ENCODE assay signal across 10 mouse cellular contexts in genomic region chr1:66003897-66004660, GRCm38 (mm10).
A peak's percentile ranks its signal among the peaks of the same experiment; 100 is the strongest.
DNase-seq lines count a peak whose midpoint lies in the region; ATAC-seq lines count a peak whose summit lies in the region.
"Had no signal": no experiment of that assay in that cellular context is flagged by ENCODE, and none has a peak within 500 bp of the region (broad histone marks: within the 10 kb centered on the region; RNA-seq: fewer than 3 reads in every experiment).

No protein-coding gene starts in this region.

- no peaks in the 10 kb centered on the region for H3K4me1 ChIP-seq in embryonic facial prominence, embryonic 14.5 days (ENCODE audit: control insufficient read depth, insufficient read depth, low read length)
- H3K4me1 ChIP-seq in embryonic facial prominence, embryonic 10.5 days, result no peaks in the 10 kb centered on the region
- H3K4me1 ChIP-seq in midbrain, embryonic 13.5 days (replicated peaks), result no peaks in the 10 kb centered on the region
- no peaks in the 10 kb centered on the region for H3K4me1 ChIP-seq in midbrain, embryonic 10.5 days
- peaks cover 4% of the 10 kb centered on the region; the same call in 1 of the 2 replicates for H3K4me1 ChIP-seq in limb, embryonic 11.5 days (ENCODE audit: control insufficient read depth, insufficient read depth, low read length)
- no peaks in the 10 kb centered on the region for H3K4me1 ChIP-seq in stomach, embryonic 15.5 days

- H3K9me3 ChIP-seq in embryonic facial prominence, embryonic 14.5 days (ENCODE audit: control insufficient read depth, low read length), result no peaks in the 10 kb centered on the region
- no peaks in the 10 kb centered on the region for H3K9me3 ChIP-seq in embryonic facial prominence, embryonic 10.5 days
- no peaks in the 10 kb centered on the region for H3K9me3 ChIP-seq in midbrain, embryonic 13.5 days
- no peaks in the 10 kb centered on the region for H3K9me3 ChIP-seq in midbrain, embryonic 10.5 days (replicated peaks)
- H3K9me3 ChIP-seq in limb, embryonic 11.5 days (ENCODE audit: control insufficient read depth, low read length), result no peaks in the 10 kb centered on the region
- no peaks in the 10 kb centered on the region for H3K9me3 ChIP-seq in stomach, embryonic 15.5 days

- no peak overlapping the region for H3K27ac ChIP-seq in embryonic facial prominence, embryonic 14.5 days (replicated peaks; ENCODE audit: low read depth, low read length)
- no peak overlapping the region for H3K27ac ChIP-seq in embryonic facial prominence, embryonic 10.5 days (replicated peaks)
- H3K27ac ChIP-seq in midbrain, embryonic 13.5 days, result no peak overlapping the region
- no peak overlapping the region for H3K27ac ChIP-seq in midbrain, embryonic 10.5 days (replicated peaks)
- H3K27ac ChIP-seq in limb, embryonic 11.5 days (replicated peaks; ENCODE audit: low read depth, low read length), result no peak overlapping the region
- H3K27ac ChIP-seq in stomach, embryonic 15.5 days, result no peak overlapping the region

- ATAC-seq in embryonic facial prominence, embryonic 14.5 days (ENCODE audit: low read depth), result no peak
- peak; percentile 34; the same call in 1 of the 2 replicates for ATAC-seq in midbrain, embryonic 13.5 days
- ATAC-seq in limb, embryonic 11.5 days (ENCODE audit: insufficient number of reproducible peaks, low FRiP score, low TSS enrichment, low read depth), result peak; percentile 82
- ATAC-seq in stomach, embryonic 15.5 days (ENCODE audit: insufficient read depth, low FRiP score, low read depth), result peak; percentile 66; the same call in 1 of the 2 replicates
- ATAC-seq: Patski had no signal

- H3K9ac ChIP-seq in embryonic facial prominence, embryonic 14.5 days (ENCODE audit: low read depth, low read length), result no peak overlapping the region
- H3K9ac ChIP-seq in midbrain, embryonic 13.5 days (replicated peaks), result no peak overlapping the region
- no peak overlapping the region for H3K9ac ChIP-seq in limb, embryonic 11.5 days (ENCODE audit: low read length)
- no peak overlapping the region for H3K9ac ChIP-seq in stomach, embryonic 15.5 days

- peak; percentile 13 for DNase-seq in embryonic facial prominence, embryonic 14.5 days (ENCODE audit: low spot score)
- DNase-seq in embryonic facial prominence, embryonic 10.5 days (ENCODE audit: low spot score), result no peak
- no peak for DNase-seq in midbrain, embryonic 10.5 days (ENCODE audit: low spot score)
- DNase-seq in limb, embryonic 11.5 days (ENCODE audit: low spot score), result peak; percentile 64
- DNase-seq in thymus, postnatal 25 days, result no peak
- no peak for DNase-seq in layer of hippocampus, adult 18-20 months (ENCODE audit: low spot score in 2 of 2)
- DNase-seq: lung, postnatal 14 days had no signal

- no peaks in the 10 kb centered on the region for H3K27me3 ChIP-seq in embryonic facial prominence, embryonic 14.5 days (replicated peaks; ENCODE audit: control insufficient read depth, insufficient read depth, low read length)
- no peaks in the 10 kb centered on the region for H3K27me3 ChIP-seq in embryonic facial prominence, embryonic 10.5 days (replicated peaks; ENCODE audit: low read depth, poor library complexity, severe bottlenecking)
- no peaks in the 10 kb centered on the region for H3K27me3 ChIP-seq in midbrain, embryonic 13.5 days
- H3K27me3 ChIP-seq in midbrain, embryonic 10.5 days (ENCODE audit: low read depth, poor library complexity, severe bottlenecking), result no peaks in the 10 kb centered on the region
- no peaks in the 10 kb centered on the region for H3K27me3 ChIP-seq in limb, embryonic 11.5 days (ENCODE audit: control insufficient read depth, insufficient read depth, low read length)
- H3K27me3 ChIP-seq in stomach, embryonic 15.5 days (replicated peaks), result no peaks in the 10 kb centered on the region

- no peaks in the 10 kb centered on the region for H3K36me3 ChIP-seq in embryonic facial prominence, embryonic 14.5 days (ENCODE audit: control insufficient read depth, insufficient read depth, low read length)
- no peaks in the 10 kb centered on the region for H3K36me3 ChIP-seq in embryonic facial prominence, embryonic 10.5 days (replicated peaks)
- H3K36me3 ChIP-seq in midbrain, embryonic 13.5 days, result no peaks in the 10 kb centered on the region
- no peaks in the 10 kb centered on the region for H3K36me3 ChIP-seq in midbrain, embryonic 10.5 days
- no peaks in the 10 kb centered on the region for H3K36me3 ChIP-seq in limb, embryonic 11.5 days (ENCODE audit: control insufficient read depth, insufficient read depth, low read length)
- no peaks in the 10 kb centered on the region for H3K36me3 ChIP-seq in stomach, embryonic 15.5 days

- 59% methylated on average over 17 of the region's 17 CpGs for WGBS in embryonic facial prominence, embryonic 14.5 days
- WGBS in embryonic facial prominence, embryonic 10.5 days, result 74% methylated on average over 17 of the region's 17 CpGs
- 67% methylated on average over 17 of the region's 17 CpGs for WGBS in midbrain, embryonic 13.5 days
- 82% methylated on average over 17 of the region's 17 CpGs for WGBS in midbrain, embryonic 10.5 days
- 14% methylated on average over 17 of the region's 17 CpGs for WGBS in limb, embryonic 11.5 days
- WGBS in stomach, embryonic 15.5 days, result 22% methylated on average over 17 of the region's 17 CpGs

- H3K4me3 ChIP-seq in embryonic facial prominence, embryonic 14.5 days (ENCODE audit: low read depth, low read length), result no peak overlapping the region
- H3K4me3 ChIP-seq in embryonic facial prominence, embryonic 10.5 days, result no peak overlapping the region
- no peak overlapping the region for H3K4me3 ChIP-seq in midbrain, embryonic 13.5 days (replicated peaks)
- no peak overlapping the region for H3K4me3 ChIP-seq in midbrain, embryonic 10.5 days
- H3K4me3 ChIP-seq in limb, embryonic 11.5 days (ENCODE audit: low read depth, low read length), result no peak overlapping the region; the same call in 1 of the 2 replicates
- H3K4me3 ChIP-seq in stomach, embryonic 15.5 days (replicated peaks), result no peak overlapping the region

- H3K4me2 ChIP-seq in embryonic facial prominence, embryonic 14.5 days (ENCODE audit: low read depth, low read length), result no peak overlapping the region
- H3K4me2 ChIP-seq in midbrain, embryonic 13.5 days (replicated peaks), result no peak overlapping the region
- peak overlapping the region; percentile 35 for H3K4me2 ChIP-seq in limb, embryonic 11.5 days (ENCODE audit: low read depth, severe bottlenecking)
- peak overlapping the region; percentile 29 for H3K4me2 ChIP-seq in stomach, embryonic 15.5 days

Comparison
In these comparisons a context has a peak if more than half of its experiments do, and no peak if none do; other contexts are left out.
1. DNase-seq: peak in embryonic facial prominence, embryonic 14.5 days (single experiment) and limb, embryonic 11.5 days (single experiment); none in embryonic facial prominence, embryonic 10.5 days (single experiment), midbrain, embryonic 10.5 days (single experiment), thymus, postnatal 25 days (single experiment) and layer of hippocampus, adult 18-20 months (0 of 2).
2. H3K4me2 ChIP-seq: peak in limb, embryonic 11.5 days (single experiment) and stomach, embryonic 15.5 days (single experiment); none in embryonic facial prominence, embryonic 14.5 days (single experiment) and midbrain, embryonic 13.5 days (single experiment).